Mouse (Mus musculus): ENCODE data around the gene Tmem234. TPM values are rescaled to one million over a fixed set of nuclear protein-coding genes. Genes with fewer than 3 reads are reported as not detected.

Tmem234 gene
- polyA plus RNA-seq, 1 experiment from 2014 or later = 159 TPM

GRCm38 (mm10) chr4:129625496-129625895 is 25.0 kb downstream of the Tmem234 start:
- Histone ChIP-seq H3K36me3 (peaks cover 45% of the 10 kb centered on the region), H3K27ac (peak overlapping the region; percentile 79), H3K9me3 (replicated peaks) (no peaks in the 10 kb centered on the region), H3K27me3 (replicated peaks) (no peaks in the 10 kb centered on the region), H3K4me2 (peak overlapping the region; percentile 88), H3K9ac (no peak overlapping the region), H3K4me3 (no peak overlapping the region), H3K4me1 (peaks cover 54% of the 10 kb centered on the region)
- WGBS (ENCODE audit: insufficient replicate concordance) = 40% methylated on average over 4 of the region's 4 CpGs
- no peak for ATAC-seq

GRCm38 (mm10) chr4:129626035-129626434 is 25.6 kb downstream of the Tmem234 start:
- no peak overlapping the region for H3K9ac ChIP-seq
- H3K4me3 ChIP-seq = no peak overlapping the region
- no peak for ATAC-seq
- no peak overlapping the region for H3K27ac ChIP-seq
- H3K4me2 ChIP-seq = no peak overlapping the region
- no peaks in the 10 kb centered on the region for H3K27me3 ChIP-seq (replicated peaks)
- peaks cover 50% of the 10 kb centered on the region for H3K36me3 ChIP-seq
- WGBS (ENCODE audit: insufficient replicate concordance) = 68% methylated on average over 6 of the region's 6 CpGs
- H3K9me3 ChIP-seq (replicated peaks) = no peaks in the 10 kb centered on the region
- peaks cover 51% of the 10 kb centered on the region for H3K4me1 ChIP-seq

- Histone ChIP-seq H3K4me2 (no peak overlapping the region), H3K9me3 (replicated peaks) (no peaks in the 10 kb centered on the region), H3K4me1 (peaks cover 36% of the 10 kb centered on the region), H3K36me3 (peaks cover 98% of the 10 kb centered on the region), H3K27ac (no peak overlapping the region), H3K4me3 (no peak overlapping the region), H3K27me3 (replicated peaks) (no peaks in the 10 kb centered on the region), H3K9ac (no peak overlapping the region)
- WGBS (ENCODE audit: insufficient replicate concordance) = 82% methylated on average over 4 of the region's 4 CpGs
- ATAC-seq = no peak
These were observed 30.5 kb downstream of the Tmem234 start for GRCm38 (mm10) chr4:129630944-129631343.

- no peak overlapping the region for H3K4me2 ChIP-seq
- H3K4me1 ChIP-seq = peaks cover 30% of the 10 kb centered on the region
- no peaks in the 10 kb centered on the region for H3K27me3 ChIP-seq (replicated peaks)
- no peak overlapping the region for H3K27ac ChIP-seq
- H3K9me3 ChIP-seq (replicated peaks) = no peaks in the 10 kb centered on the region
- H3K9ac ChIP-seq = no peak overlapping the region
- H3K36me3 ChIP-seq = peaks cover 100% of the 10 kb centered on the region
- no peak overlapping the region for H3K4me3 ChIP-seq
- 89% methylated on average over 12 of the region's 12 CpGs for WGBS (ENCODE audit: insufficient replicate concordance)
- ATAC-seq = no peak
These were observed 31.4 kb downstream of the Tmem234 start for GRCm38 (mm10) chr4:129631867-129632266.

GRCm38 (mm10) chr4:129633852-129634251 is 33.4 kb downstream of the Tmem234 start:
- H3K4me2 ChIP-seq = peak overlapping the region; percentile 19
- H3K36me3 ChIP-seq = peaks cover 98% of the 10 kb centered on the region
- peaks cover 37% of the 10 kb centered on the region for H3K4me1 ChIP-seq
- peak; percentile 80 for ATAC-seq
- H3K9me3 ChIP-seq (replicated peaks) = no peaks in the 10 kb centered on the region
- peak overlapping the region; percentile 23; the same call in 1 of the 2 replicates for H3K27ac ChIP-seq
- H3K9ac ChIP-seq = no peak overlapping the region
- 44% methylated on average over 6 of the region's 6 CpGs for WGBS (ENCODE audit: insufficient replicate concordance)
- no peak overlapping the region for H3K4me3 ChIP-seq
- H3K27me3 ChIP-seq (replicated peaks) = no peaks in the 10 kb centered on the region

- Histone ChIP-seq H3K4me2 (peak overlapping the region; percentile 94), H3K27me3 (replicated peaks) (no peaks in the 10 kb centered on the region), H3K4me3 (peak overlapping the region; percentile 75), H3K27ac (peak overlapping the region; percentile 89; the same call in 1 of the 2 replicates), H3K36me3 (peaks cover 54% of the 10 kb centered on the region), H3K9me3 (replicated peaks) (no peaks in the 10 kb centered on the region), H3K4me1 (peaks cover 48% of the 10 kb centered on the region), H3K9ac (peak overlapping the region; percentile 85)
- no peak for ATAC-seq
- 83% methylated on average over 15 of the region's 15 CpGs for WGBS (ENCODE audit: insufficient replicate concordance)
These were observed 38.8 kb downstream of the Tmem234 start for GRCm38 (mm10) chr4:129639221-129639620.

- peak overlapping the region; percentile 75 for H3K4me3 ChIP-seq
- peak overlapping the region; percentile 94 for H3K4me2 ChIP-seq
- WGBS (ENCODE audit: insufficient replicate concordance) = 3% methylated on average over 17 of the region's 17 CpGs
- H3K9ac ChIP-seq = peak overlapping the region; percentile 85
- H3K27me3 ChIP-seq (replicated peaks) = no peaks in the 10 kb centered on the region
- H3K9me3 ChIP-seq (replicated peaks) = no peaks in the 10 kb centered on the region
- peak overlapping the region; percentile 89 for H3K27ac ChIP-seq
- peaks cover 39% of the 10 kb centered on the region for H3K4me1 ChIP-seq
- no peak for ATAC-seq
- H3K36me3 ChIP-seq = peaks cover 52% of the 10 kb centered on the region
These were observed 39.7 kb downstream of the Tmem234 start for GRCm38 (mm10) chr4:129640101-129640637.

GRCm38 (mm10) chr4:129640638-129641467 is 40.4 kb downstream of the Tmem234 start, which contains the start of gene Txlna:
Gene Txlna, minus strand, starts transcription at chr4:129641065.
- peak within 1 kb of the TSS; percentile 85 for H3K9ac ChIP-seq
- H3K4me3 ChIP-seq = peak within 1 kb of the TSS; percentile 75
- peak within 1 kb of the TSS; percentile 94 for H3K4me2 ChIP-seq
- ATAC-seq = peak; percentile 91
- peaks cover 35% of the 10 kb centered on the region for H3K4me1 ChIP-seq
- H3K27ac ChIP-seq = peak within 1 kb of the TSS; percentile 89
- H3K36me3 ChIP-seq = peaks cover 52% of the 10 kb centered on the region
- H3K27me3 ChIP-seq (replicated peaks) = no peaks in the 10 kb centered on the region
- no peaks in the 10 kb centered on the region for H3K9me3 ChIP-seq (replicated peaks)
- WGBS (ENCODE audit: insufficient replicate concordance) = under 1% methylated on average over 60 of the region's 60 CpGs

GRCm38 (mm10) chr4:129641756-129642155 is 41.3 kb downstream of the Tmem234 start:
- H3K4me2 ChIP-seq = peak overlapping the region; percentile 94
- peak overlapping the region; percentile 75 for H3K4me3 ChIP-seq
- peaks cover 50% of the 10 kb centered on the region for H3K36me3 ChIP-seq
- no peaks in the 10 kb centered on the region for H3K27me3 ChIP-seq (replicated peaks)
- H3K9me3 ChIP-seq (replicated peaks) = no peaks in the 10 kb centered on the region
- peak overlapping the region; percentile 45; the same call in 1 of the 2 replicates for H3K9ac ChIP-seq
- 54% methylated on average over 5 of the region's 5 CpGs for WGBS (ENCODE audit: insufficient replicate concordance)
- H3K27ac ChIP-seq = peak overlapping the region; percentile 71
- H3K4me1 ChIP-seq = peaks cover 31% of the 10 kb centered on the region
- no peak for ATAC-seq

- Histone ChIP-seq H3K4me2 (no peak overlapping the region), H3K4me1 (peaks cover 10% of the 10 kb centered on the region), H3K4me3 (no peak overlapping the region), H3K9ac (no peak overlapping the region), H3K27ac (no peak overlapping the region), H3K27me3 (replicated peaks) (no peaks in the 10 kb centered on the region), H3K9me3 (replicated peaks) (no peaks in the 10 kb centered on the region), H3K36me3 (peaks cover 56% of the 10 kb centered on the region)
- ATAC-seq = no peak
- WGBS (ENCODE audit: insufficient replicate concordance) = 63% methylated on average over 6 of the region's 6 CpGs
These were observed 44.7 kb downstream of the Tmem234 start for GRCm38 (mm10) chr4:129645204-129645603.

- no peak overlapping the region for H3K4me3 ChIP-seq
- H3K36me3 ChIP-seq = peaks cover 88% of the 10 kb centered on the region
- H3K9ac ChIP-seq = no peak overlapping the region
- H3K27me3 ChIP-seq (replicated peaks) = no peaks in the 10 kb centered on the region
- ATAC-seq = no peak
- WGBS (ENCODE audit: insufficient replicate concordance) = 79% methylated on average over 1 of the region's 1 CpGs
- no peaks in the 10 kb centered on the region for H3K9me3 ChIP-seq (replicated peaks)
- H3K27ac ChIP-seq = no peak overlapping the region
- H3K4me1 ChIP-seq = no peaks in the 10 kb centered on the region
- H3K4me2 ChIP-seq = no peak overlapping the region
These were observed 48.2 kb downstream of the Tmem234 start for GRCm38 (mm10) chr4:129648656-129649055.

- no peak overlapping the region for H3K4me3 ChIP-seq
- H3K27ac ChIP-seq = no peak overlapping the region
- WGBS (ENCODE audit: insufficient replicate concordance) = 85% methylated on average over 8 of the region's 8 CpGs
- no peaks in the 10 kb centered on the region for H3K4me1 ChIP-seq
- H3K9me3 ChIP-seq (replicated peaks) = no peaks in the 10 kb centered on the region
- no peak overlapping the region for H3K4me2 ChIP-seq
- no peaks in the 10 kb centered on the region for H3K27me3 ChIP-seq (replicated peaks)
- H3K9ac ChIP-seq = no peak overlapping the region
- ATAC-seq = no peak
- peaks cover 96% of the 10 kb centered on the region for H3K36me3 ChIP-seq
These were observed 49.9 kb downstream of the Tmem234 start for GRCm38 (mm10) chr4:129650359-129650758.
